Mouse (Mus musculus) left cerebral cortex, adult 11 months (tissue): ENCODE results near the gene Atf7ip.
A peak's percentile ranks its signal among the peaks of the same experiment; 100 is the strongest.

ENCODE experiments used
- DNase-seq: peaks from one replicate; pipeline ENCODE4 v3.0.0; 2022; ENCODE audit warnings: low spot score

Atf7ip gene

DNA sequence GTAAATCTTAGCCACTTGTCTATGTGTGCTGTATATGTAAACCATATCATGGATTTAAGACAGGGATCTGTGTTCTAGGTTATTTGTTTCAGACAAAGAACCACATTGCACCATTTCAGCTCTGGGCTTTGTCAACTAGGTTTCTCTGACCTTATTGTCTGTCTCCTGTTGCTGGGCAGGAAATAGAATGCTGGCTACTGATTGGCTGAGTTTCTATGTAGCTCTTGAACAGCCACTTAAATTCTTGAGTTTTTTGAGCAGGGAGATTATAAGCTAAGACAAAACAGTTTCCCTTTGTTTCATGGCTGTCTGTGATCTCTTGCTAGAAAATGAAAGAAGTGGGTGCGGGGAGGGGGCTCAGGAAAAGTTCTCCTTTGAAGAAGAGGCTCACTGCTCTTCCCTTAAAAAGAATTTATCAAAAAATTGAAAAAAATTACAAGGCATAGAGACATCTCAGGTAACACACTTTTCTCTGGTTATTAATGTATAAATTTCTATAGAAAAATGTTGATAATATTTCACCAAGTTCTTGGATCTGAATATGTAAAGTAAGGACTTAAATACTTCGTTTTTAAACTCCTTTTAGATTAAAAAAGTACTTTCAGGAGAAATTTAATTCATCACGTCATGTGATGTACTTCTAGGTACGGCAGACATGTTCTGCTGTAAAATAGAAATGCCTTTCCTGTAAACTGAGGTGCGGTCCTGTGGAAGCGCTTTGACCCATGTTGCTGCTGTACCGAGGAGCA, 49.0 kb downstream of the Atf7ip start:
- DNase-seq, result no peak

GRCm38 (mm10) chr6:136555523-136555915, 49.6 kb downstream of the Atf7ip start:
- peak; percentile 63 for DNase-seq

GRCm38 (mm10) chr6:136558288-136559005, 52.5 kb downstream of the Atf7ip start:
- no peak for DNase-seq

GRCm38 (mm10) chr6:136566002-136566401, 60.0 kb downstream of the Atf7ip start:
- no peak for DNase-seq

DNA sequence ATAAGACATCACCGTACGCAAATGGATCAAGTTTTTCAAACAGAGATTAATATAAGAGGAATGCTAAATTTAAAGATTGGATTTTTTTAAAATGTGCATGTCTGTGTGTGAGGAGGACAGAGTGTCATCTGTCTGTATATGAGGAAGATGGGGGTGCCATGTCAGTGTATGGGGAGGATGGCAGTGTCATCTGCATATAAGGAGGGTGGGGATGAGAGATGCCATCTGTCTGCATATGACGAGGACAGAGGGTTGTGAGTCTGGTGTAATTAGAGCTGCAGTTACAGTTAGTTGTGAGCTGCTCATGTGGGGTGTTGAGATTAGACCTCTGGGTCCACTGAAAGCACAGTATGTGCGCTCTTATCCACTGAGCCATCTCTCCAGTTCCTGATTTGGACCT, 84.8 kb downstream of the Atf7ip start:
- DNase-seq, result no peak

GRCm38 (mm10) chr6:136594541-136594940, 88.6 kb downstream of the Atf7ip start:
- no peak for DNase-seq

- no peak for DNase-seq
Measured at GRCm38 (mm10) chr6:136602601-136603000, 96.6 kb downstream of the Atf7ip start.

DNA sequence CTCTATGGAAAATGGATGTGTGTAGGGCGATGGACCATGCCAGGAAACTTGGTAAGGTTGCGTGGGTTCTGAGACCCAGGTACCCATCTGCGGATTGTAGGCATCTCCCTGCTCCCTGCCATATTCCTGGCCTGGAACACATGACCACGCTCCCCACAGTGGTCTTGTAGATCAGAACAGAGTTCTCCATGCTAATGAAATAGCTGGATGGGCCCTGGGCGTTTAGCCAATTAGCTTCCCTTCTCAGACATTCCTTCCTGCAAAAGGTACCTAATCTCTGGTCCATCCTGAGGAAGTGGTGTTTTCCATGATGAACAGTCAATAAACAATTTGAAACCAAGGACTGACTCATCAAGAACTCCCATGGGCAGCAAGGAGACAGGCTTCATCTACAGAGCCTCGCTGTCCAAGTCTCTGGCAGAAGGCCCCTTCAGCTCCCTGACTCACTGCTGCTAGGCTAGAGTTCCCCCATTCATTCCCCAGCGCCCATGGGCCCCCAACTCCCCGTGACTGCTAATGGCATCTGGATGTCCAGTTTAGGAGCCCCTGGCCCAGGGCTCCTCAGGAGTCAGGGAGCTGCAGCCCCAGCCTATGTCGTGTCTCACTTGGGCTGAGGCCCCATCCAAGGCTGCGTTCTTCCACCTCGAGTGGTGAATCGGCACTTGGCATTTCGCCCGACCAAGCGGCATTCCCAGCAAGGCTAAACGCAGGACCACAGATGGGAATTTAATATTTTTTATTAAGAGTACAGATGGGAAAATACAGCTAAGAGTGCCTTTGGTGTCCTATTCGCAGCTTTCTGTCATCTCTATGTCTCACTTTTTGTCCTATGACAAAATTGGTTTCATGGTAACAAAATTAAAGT, 105.6 kb downstream of the Atf7ip start:
- no peak for DNase-seq

DNA sequence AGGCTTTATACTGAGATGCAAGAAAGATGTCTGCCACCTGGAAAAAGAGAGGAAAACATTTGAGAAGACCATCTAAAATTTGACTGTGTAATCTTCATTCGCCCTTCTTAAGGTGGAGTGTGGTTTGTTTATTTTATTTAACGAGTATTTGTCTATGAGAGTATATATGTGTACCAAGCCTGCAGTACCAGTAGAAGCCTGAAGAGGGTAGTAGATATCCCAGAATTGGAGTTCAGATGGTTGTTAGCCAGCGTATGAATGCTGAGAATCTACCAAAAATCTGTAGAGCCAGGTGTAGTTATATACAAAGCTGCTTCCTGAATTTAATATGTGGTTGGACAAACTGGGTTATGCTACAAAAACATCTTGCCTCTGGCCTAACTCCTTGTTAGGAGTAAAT, 106.3 kb downstream of the Atf7ip start:
- DNase-seq, result no peak

GRCm38 (mm10) chr6:136614156-136614555, 108.2 kb downstream of the Atf7ip start:
- DNase-seq, result no peak

DNA sequence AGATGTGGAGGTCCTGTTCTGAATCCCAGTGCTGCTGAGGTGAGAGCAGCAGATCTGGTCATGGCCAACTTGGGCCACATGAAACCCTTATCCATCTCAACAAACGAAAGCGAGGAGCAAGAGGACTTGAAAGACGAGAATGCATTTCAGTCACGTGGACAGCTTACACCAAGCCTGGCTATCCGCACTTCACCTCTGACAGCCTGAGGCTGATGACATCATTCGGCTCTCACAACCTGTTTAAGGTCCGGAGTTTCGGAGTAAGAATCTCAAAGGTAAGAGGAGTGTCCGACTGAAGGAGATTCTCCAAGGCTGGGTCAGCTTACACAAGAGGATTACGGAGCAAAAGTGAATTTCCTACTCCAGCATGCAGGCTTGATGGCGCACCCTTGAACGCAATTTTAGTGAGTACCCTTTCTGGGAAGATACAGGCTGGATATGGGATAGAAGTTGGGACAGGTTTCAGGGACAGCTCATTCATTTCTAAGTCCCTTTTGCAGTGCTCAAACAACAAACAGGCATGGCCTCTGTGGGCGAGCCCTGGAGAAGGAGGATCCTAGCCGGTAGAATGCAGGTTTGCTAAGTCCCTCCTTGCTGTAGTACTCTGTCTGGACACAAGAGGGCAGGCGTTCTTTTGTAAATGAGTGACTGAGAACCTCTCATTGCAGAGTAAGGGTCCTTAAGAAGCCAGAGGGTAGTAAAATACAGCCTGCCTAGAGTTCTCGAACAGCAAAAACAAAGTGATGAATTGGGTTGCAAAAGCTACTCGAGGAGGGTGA, 114.6 kb downstream of the Atf7ip start:
- peak; percentile 48 for DNase-seq

DNA sequence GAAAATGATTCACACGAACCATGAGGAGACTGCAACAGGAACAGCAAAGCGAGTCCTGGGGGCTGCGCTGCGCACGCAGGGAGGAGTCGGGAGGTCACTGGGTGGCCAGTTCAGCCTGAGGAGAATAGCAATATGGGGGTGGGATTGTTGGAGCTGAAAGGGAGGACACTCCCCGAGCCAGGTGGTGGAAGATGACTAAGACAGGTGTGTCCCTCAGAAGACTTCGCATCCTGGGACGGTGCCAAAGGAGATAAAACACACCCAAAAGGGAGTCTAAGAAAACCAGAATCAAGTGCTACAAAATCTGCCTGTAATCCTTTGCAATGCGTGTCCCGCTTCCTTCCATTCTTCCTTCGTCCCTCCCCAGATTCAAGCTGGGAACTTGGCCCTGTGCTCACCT, 119.5 kb downstream of the Atf7ip start:
- no peak for DNase-seq

GRCm38 (mm10) chr6:136629639-136630038, 123.7 kb downstream of the Atf7ip start:
- no peak for DNase-seq

GRCm38 (mm10) chr6:136631519-136631918, 125.6 kb downstream of the Atf7ip start:
- DNase-seq, result no peak

DNA sequence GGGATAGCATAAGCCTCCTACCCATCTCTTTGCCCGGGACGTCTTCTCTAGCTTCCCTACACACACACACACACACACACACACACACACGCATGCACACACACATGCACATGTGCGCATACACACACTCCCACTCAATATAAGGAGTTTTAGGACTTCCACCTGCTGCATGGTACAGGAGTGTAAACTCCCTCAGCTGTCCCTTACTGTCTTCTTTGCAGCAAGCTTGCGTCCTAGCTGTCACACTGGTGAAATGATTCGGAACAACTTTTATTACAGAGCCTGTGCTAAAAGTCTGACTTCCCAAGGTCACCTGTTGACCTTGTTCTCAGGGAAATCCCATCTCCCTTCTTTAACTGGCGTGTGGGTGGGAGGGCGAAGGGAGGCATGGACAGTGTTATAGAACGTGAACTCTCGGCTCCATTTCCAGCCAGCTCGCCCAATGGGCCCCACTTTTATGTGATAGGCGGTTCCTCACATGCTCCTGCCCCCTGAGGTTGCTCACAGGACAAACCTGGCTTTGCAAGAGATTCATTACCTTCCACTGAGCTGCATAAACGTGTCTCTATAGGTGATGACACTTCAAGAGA, 126.1 kb downstream of the Atf7ip start:
- DNase-seq, result no peak

GRCm38 (mm10) chr6:136633154-136633553, 127.2 kb downstream of the Atf7ip start:
- no peak for DNase-seq

- no peak for DNase-seq
Measured at GRCm38 (mm10) chr6:136633719-136634118, 127.8 kb downstream of the Atf7ip start.

DNA sequence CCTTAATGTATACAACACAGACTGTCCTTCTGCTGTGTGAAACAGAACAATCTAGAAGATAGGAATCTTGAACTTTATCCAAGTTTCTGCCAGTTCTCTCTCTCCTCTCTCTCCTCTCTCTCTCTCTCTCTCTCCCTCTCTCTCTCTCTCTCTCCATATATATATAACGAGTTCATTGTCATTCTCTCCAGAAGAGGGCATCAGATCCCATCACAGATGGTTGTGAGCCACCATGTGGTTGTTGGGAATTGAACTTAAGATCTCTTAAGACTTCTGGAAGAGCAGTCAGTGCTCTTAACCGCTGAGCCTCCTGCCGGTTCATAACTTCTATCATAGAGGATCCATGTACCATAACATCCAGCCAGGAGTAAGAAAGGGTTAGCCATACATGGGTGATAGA, 129.0 kb downstream of the Atf7ip start:
- DNase-seq, result no peak

- no peak for DNase-seq
Measured at GRCm38 (mm10) chr6:136644171-136644570, 138.2 kb downstream of the Atf7ip start.

DNA sequence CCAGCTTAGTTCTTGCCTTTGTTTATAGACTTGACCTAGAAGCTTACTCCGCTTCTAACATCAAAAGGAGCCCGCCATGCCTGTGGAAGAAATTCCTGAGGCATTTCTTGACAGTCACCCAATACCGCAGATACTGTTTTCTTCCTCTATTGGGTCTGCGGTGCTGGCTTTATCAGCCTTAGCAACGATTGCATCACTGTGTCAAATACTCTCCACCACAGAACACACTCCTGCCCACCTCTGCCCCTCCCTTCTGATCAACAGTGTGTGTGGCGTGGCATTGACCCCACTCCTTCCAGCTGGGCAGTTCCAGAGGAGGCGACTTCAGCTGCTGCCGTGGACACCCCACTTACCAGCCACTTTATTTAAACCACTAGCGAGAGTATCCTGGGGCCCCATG, 139.8 kb downstream of the Atf7ip start:
- DNase-seq, result no peak

DNA sequence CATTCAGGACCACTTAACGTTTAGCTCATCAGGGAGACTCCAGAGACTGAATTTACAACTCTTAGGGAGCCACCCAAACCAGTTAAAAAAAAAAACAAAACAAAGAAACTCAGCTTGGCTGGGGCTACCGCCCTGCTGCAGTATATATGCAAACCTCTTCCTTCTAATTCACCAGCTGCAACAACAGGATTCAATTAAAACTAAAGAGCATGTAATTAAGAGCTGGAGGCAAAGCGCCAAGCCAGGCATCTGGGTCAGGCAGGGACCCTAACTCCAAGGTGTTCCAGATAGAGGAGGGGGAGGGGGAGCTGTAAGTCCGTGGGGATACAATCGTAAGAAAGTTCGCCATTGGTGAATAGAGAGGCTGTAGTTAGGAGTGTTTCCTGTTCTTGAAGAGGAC, 140.2 kb downstream of the Atf7ip start:
- DNase-seq, result no peak

- DNase-seq, result no peak
Measured at GRCm38 (mm10) chr6:136647455-136647861, 141.5 kb downstream of the Atf7ip start.
